Mouse (Mus musculus): Measurements from ENCODE around the gene Cdyl2.

Cdyl2 gene

GRCm38 (mm10) chr8:116622326-116622725 is 110.5 kb downstream of the Cdyl2 start:
- DNase-seq (ENCODE audit: low spot score in 2 of 2) = no peak

DNA sequence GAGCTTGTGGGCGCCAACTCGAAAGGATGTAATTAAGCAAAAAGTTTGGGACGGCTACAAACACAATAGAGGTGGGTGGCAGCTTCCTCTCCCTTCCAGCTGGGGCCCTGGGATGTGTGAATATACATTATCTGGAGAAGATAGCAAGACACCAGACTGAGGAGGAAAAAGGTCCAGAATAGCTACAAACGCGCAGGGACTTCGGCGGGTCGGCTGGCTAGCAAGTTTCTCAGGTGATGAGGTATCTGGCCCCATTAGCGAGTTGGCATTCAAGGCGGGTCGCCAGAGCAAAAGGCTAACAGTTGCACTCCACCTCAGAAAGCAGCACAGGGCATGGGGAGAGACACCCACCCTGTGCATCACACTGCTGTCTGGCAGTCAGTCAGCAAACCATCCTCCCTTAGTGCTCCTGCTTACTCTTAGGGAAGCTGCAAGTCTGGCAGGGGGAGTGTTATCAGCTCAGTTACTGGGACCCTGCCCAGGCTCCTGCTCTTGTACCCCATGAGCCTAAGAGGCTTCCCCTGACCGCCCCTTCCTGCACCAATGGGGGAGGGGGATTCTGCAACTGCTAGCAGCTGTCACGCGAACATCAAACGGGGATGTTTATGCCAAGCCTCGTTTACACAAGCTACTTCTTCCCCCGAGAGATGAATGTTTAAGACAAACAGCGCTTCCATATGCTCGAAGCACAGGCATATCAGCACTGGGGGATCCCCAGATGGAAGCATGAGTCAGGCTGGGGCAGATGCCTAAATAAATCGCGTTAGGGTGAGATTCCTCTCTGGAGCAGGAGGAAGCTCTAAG is 111.4 kb downstream of the Cdyl2 start:
- DNase-seq (ENCODE audit: low spot score in 2 of 2) = peak; percentile 71 to 77

DNA sequence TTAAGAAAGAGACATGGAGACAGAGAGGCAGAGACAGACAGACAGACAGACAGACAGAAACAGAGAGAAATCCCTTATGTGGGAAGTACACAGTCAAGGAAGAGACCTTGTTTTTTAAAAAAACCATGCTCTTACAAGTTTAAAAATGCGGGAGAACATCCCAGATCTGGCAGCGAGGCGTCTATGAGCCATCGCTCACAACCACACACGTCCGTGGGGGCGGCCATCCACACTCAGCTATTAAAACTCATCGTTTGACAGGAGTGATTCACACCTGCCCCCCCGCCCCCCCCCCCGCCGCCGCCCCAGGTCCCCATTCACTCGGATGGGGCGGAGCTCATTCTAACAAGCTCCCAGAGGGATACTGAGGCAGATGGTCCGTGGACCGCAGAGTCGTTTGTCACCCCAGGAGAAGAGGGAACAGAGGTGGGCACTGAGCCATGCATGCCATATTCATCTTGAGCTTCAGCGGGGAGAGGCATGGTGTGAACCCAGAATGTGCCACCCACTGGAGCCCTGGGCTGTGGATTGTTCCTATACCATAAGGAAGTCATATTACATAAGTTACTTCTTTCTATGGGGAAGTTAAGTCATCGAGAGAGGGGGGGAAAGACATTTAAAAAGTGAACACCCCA is 113.0 kb downstream of the Cdyl2 start:
- DNase-seq (ENCODE audit: low spot score in 2 of 2) = peak; percentile 85 to 88

DNA sequence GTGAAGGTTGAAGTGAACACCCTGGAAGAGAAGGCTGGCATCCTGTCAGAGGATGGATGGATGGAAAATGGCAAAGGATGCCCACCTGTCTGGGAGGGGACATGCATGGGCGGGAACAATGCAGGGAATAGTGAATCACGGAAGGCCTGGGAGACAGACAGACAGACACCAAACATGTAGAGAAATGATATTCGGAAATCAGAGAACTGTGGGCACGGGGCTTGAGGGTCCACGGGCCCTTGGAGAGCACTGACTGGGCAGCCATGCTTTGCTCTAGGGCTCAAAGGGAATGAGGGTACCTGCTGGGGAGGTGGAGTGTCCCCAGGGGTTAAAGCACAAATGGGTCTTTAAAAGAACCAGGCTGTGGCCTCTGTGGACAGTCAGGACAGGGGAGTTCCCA is 113.6 kb downstream of the Cdyl2 start:
- DNase-seq (ENCODE audit: low spot score in 2 of 2) = no peak

- DNase-seq (ENCODE audit: low spot score in 2 of 2) = peak in 1 of 2 experiments; percentile 18
Measured at GRCm38 (mm10) chr8:116618797-116619196, 114.0 kb downstream of the Cdyl2 start.

DNA sequence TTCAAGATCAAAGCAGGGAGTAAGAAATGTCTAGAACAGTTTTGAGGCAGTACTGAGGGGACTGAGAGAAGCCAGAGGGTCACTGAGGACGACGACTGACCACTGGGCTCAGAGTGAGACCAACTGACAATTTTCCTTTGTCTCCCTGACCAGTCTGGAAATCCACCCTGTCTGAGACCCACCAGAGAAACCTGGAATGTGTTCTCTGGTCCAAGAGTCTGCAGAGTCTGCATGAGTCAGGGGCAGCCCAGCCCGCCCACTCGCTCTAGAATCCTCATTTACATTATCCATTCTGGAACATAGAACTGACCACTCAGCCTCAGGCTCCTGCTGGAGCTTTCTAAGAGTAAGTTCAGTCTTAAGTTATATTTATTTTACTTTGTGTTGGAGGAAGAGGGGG is 114.9 kb downstream of the Cdyl2 start:
- DNase-seq (ENCODE audit: low spot score in 2 of 2) = no peak

- no peak for DNase-seq (ENCODE audit: low spot score in 2 of 2)
Measured at GRCm38 (mm10) chr8:116616369-116616768, 116.4 kb downstream of the Cdyl2 start.

- DNase-seq (ENCODE audit: low spot score in 2 of 2) = no peak
Measured at GRCm38 (mm10) chr8:116614901-116615300, 117.9 kb downstream of the Cdyl2 start.

GRCm38 (mm10) chr8:116606171-116606570 is 126.6 kb downstream of the Cdyl2 start:
- no peak for DNase-seq (ENCODE audit: low spot score in 2 of 2)

- DNase-seq (ENCODE audit: low spot score in 2 of 2) = no peak
Measured at GRCm38 (mm10) chr8:116602806-116603205, 130.0 kb downstream of the Cdyl2 start.

DNA sequence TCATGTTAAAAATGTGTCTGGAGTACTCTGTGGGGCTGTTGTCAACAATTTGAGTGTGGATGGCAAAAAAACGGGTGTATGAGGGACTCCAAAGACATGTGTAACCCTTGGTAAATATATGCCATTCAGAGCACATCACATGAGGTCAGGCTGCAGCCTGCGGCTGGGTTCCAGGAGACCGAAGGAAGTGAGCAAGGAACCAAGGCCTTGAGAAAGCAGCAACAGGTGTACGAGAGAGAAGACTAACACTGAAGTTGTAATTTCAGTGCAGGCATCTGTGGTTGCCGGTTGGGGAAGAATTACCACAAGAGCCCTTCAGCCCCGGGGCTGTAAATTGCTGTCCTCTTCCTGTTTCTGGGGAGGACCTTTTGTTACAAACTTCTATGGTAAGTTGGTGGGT is 133.1 kb downstream of the Cdyl2 start:
- no peak for DNase-seq (ENCODE audit: low spot score in 2 of 2)

- DNase-seq (ENCODE audit: low spot score in 2 of 2) = no peak
Measured at GRCm38 (mm10) chr8:116591226-116591625, 141.6 kb downstream of the Cdyl2 start.

- DNase-seq (ENCODE audit: low spot score in 2 of 2) = no peak
Measured at GRCm38 (mm10) chr8:116590546-116590945, 142.2 kb downstream of the Cdyl2 start.

GRCm38 (mm10) chr8:116590106-116590505 is 142.7 kb downstream of the Cdyl2 start:
- DNase-seq (ENCODE audit: low spot score in 2 of 2) = peak in 1 of 2 experiments; percentile 4

DNA sequence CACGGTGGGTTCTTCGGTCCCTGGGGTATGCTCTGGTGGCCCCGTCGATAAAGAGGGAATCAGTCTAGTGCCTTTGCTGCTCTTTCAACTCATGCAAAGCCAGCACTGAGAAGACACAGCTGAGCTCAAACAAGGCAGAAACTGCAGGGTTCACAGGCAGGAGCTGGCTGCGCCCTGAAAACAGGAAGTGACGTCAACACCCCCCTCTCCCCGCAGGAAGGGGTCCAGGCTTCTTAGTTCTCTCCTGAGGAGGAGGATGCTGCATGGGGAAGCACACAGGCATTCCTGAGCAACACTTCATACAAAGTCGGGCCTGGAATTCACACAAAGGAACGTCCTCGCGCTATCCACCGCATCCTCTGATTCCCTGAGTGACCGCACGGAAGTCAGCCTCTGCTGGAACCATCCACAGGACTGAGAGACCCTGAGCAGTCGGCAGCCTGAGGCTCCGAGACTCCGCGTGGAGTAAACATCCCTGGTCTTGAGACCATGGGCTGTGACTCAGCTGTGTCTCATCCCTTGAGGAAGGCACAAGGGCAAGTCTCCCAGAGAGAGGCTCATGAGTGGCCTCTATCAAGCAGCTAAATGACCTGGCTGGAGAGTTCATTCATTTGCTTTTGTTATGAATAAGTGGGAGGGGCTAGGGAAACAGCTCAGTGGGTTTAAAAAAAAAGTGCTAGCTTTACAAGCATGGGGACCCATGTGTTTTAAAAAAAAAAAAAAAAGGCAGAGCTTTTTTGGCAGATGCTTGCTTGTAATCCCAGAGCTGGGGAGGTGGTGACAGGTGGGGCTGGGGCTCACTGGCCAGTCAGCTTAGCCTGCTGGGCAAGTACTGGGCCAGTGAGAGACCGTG is 144.9 kb downstream of the Cdyl2 start:
- DNase-seq (ENCODE audit: low spot score in 2 of 2) = no peak

- no peak for DNase-seq (ENCODE audit: low spot score in 2 of 2)
Measured at GRCm38 (mm10) chr8:116581318-116582019, 151.3 kb downstream of the Cdyl2 start.

DNA sequence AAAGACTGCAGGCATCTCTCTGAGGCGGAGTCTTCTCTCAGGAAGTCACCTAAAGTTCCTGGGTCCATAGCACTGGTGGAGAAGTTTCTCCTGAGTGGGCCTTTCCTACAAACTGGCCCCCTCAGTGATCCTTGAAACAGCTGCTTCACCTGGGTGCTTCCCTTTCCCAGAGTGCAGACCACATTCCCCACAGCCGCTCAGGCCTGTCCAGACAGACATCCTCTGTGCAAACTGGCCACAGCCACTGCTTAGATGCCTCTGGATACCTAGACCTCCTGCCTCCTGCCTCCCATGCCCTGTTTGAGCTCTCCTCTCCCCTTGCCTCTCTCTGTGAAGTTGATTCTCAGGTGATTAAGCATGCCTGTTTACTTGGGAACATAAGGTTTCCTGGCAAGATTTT is 156.1 kb downstream of the Cdyl2 start:
- DNase-seq (ENCODE audit: low spot score in 2 of 2) = no peak

- DNase-seq (ENCODE audit: low spot score in 2 of 2) = no peak
Measured at GRCm38 (mm10) chr8:116573085-116573484, 159.7 kb downstream of the Cdyl2 start.

- no peak for DNase-seq (ENCODE audit: low spot score in 2 of 2)
Measured at GRCm38 (mm10) chr8:116552778-116553177, 180.0 kb downstream of the Cdyl2 start.

DNA sequence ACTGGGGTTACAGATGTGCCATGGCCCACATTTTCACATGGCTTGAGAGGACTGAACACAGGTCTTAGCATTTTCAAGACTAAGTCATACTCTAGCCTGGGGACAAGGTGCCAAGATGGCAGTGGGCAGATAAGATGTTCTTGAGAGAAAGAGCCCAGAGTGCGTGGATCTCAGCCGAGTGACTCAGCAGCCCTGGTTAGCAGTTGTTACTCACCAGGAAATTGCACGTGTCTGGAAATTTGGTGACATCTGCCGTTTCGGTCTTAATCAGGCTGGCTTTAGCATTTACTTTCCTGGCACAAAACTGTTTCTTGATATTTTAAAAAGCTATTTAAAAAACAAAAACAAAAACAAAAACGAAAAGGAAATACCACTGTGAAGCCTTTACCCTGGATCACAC is 180.5 kb downstream of the Cdyl2 start:
- peak; percentile 39 to 61 for DNase-seq (ENCODE audit: low spot score in 2 of 2)

DNA sequence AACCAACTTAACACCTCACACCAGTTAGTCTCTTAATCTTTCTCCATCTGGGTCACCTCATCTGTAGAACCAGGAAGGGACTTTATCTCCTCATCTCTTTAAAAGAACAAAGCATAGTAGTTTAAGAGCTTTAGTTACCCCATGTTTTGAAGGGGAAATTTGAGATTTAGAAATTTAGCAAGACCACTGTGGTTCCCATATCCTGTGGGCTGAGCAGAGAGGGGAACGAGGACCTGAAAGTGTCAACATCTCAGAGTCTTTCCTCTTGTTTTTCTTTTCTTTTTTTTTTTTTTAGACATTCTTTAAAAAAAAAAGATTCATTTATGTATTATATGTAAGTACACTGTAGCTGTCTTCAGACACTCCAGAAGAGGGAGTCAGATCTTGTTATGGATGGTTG is 189.4 kb downstream of the Cdyl2 start:
- DNase-seq (ENCODE audit: low spot score in 2 of 2) = no peak

- no peak for DNase-seq (ENCODE audit: low spot score in 2 of 2)
Measured at GRCm38 (mm10) chr8:116542842-116543241, 189.9 kb downstream of the Cdyl2 start.

Data from right cerebral cortex, postnatal 36 days (tissue).